Mouse (Mus musculus) ES-Bruce4 (cell line): ENCODE results near the gene Gpatch2.

Source experiments
- CTCF ChIP-seq: IDR thresholded peaks from one replicate; pipeline ENCODE4 v1.8.1; 2011; ENCODE audit warnings: low read depth, low read length
- EP300 ChIP-seq: IDR thresholded peaks from 2 replicates; pipeline ENCODE4 v1.6.1; 2011; ENCODE audit warnings: low read depth, low read length; ENCODE audit not compliant: insufficient read depth

GRCm38 (mm10) chr1:187232996-187233615, 17.8 kb downstream of the Gpatch2 start:
- TF ChIP-seq CTCF (peak; percentile 16), EP300 (peak; percentile 82)
